Mouse (Mus musculus) limb, embryonic 14.5 days (tissue): ENCODE data around the gene Hibadh. TPM values are rescaled to one million over a fixed set of nuclear protein-coding genes. Genes with fewer than 3 reads are reported as not detected.
A peak's percentile ranks its signal among the peaks of the same experiment; 100 is the strongest.

Source experiments
- ATAC-seq: fragments of 200-750 bp; cut with Nextera tagmentation; 2 replicates; pipeline ENCODE4 v1.8.0; 2017; ENCODE audit warnings: low read depth, moderate number of reproducible peaks, moderate TSS enrichment; ENCODE audit not compliant: low FRiP score
- DNase-seq: peaks from one replicate; pipeline ENCODE4 v3.0.0-alpha.2; 2015; ENCODE audit warnings: low spot score
- H3K27ac ChIP-seq: fragments of 300-500 bp; sonication (generic); replicated peaks from 2 replicates; pipeline ENCODE4 v1.5.1; 2014; ENCODE audit warnings: low read depth, mild to moderate bottlenecking, low read length, moderate library complexity, mixed read lengths
- H3K27me3 ChIP-seq: fragments of 300-500 bp; sonication (generic); 2 replicates; pipeline ENCODE4 v1.6.1; 2014; ENCODE audit warnings: low read length, mixed read lengths; ENCODE audit not compliant: control insufficient read depth, insufficient read depth
- H3K36me3 ChIP-seq: fragments of 300-500 bp; sonication (generic); 2 replicates; pipeline ENCODE4 v1.6.1; 2014; ENCODE audit warnings: mild to moderate bottlenecking, low read length, moderate library complexity, mixed read lengths; ENCODE audit not compliant: control insufficient read depth, insufficient read depth
- H3K4me1 ChIP-seq: fragments of 300-500 bp; sonication (generic); 2 replicates; pipeline ENCODE4 v1.6.1; 2014; ENCODE audit warnings: antibody characterized with exemption, low read length, mixed read lengths; ENCODE audit not compliant: control insufficient read depth, insufficient read depth
- H3K4me2 ChIP-seq: fragments of 300-500 bp; sonication (generic); replicated peaks from 2 replicates; pipeline ENCODE4 v1.6.1; 2014; ENCODE audit warnings: low read depth, mild to moderate bottlenecking, low read length, moderate library complexity; ENCODE audit not compliant: severe bottlenecking
- H3K4me3 ChIP-seq: fragments of 300-500 bp; sonication (generic); replicated peaks from 2 replicates; pipeline ENCODE4 v1.5.1; 2014; ENCODE audit warnings: low read length
- H3K9ac ChIP-seq: fragments of 300-500 bp; sonication (generic); 2 replicates; pipeline ENCODE4 v1.6.1; 2014; ENCODE audit warnings: mild to moderate bottlenecking, low read depth, low read length, moderate library complexity; ENCODE audit not compliant: severe bottlenecking
- H3K9me3 ChIP-seq: fragments of 300-500 bp; sonication (generic); 2 replicates; pipeline ENCODE4 v1.6.1; 2016; ENCODE audit warnings: low read length; ENCODE audit not compliant: control insufficient read depth
- POLR2A ChIP-seq: fragments of 200-500 bp; IDR thresholded peaks from 2 replicates; pipeline ENCODE4 v1.8.0; 2012; ENCODE audit warnings: inconsistent platforms, mild to moderate bottlenecking, moderate library complexity, borderline replicate concordance; ENCODE audit not compliant: insufficient read depth, insufficient read length; ENCODE audit errors: extremely low read depth
- WGBS: fragments of 180-500 bp; shearing (Covaris S2); extraction: QIAGEN DNeasy Blood & Tissue Kit; methylation state at CpG from one replicate; pipeline ENCODE4 v1.1.7; 2014; 5-methylcytosine and 5-hydroxymethylcytosine counted together
- polyA plus RNA-seq, 2 experiments: library from polyadenylated mRNA; depleted of rRNA in 1 of 2; stranded (reverse) in 1 of 2; unstranded in 1 of 2; fragments of >200 nt; fragmentation: Nextera tagmentation in 1 of 2; extraction: Ambion mirVana in 1 of 2; gene quantifications; 2 replicates each; pipeline versions ENCODE4 v1.2.1 to v1.2.3; 2012 to 2014

Gene Hibadh
- polyA plus RNA-seq (2012; rRNA removed) (47.6 and 49.2 TPM in 2 replicates), polyA plus RNA-seq (2014; fragmentation: Nextera tagmentation; extraction: Ambion mirVana) (55.5 and 56.0 TPM in 2 replicates)

- Histone ChIP-seq H3K4me2 (peak within 1 kb of the TSS; percentile 72), H3K4me3 (peak within 1 kb of the TSS; percentile 68), H3K9me3 (no peaks in the 10 kb centered on the region), H3K9ac (peak within 1 kb of the TSS; percentile 71), H3K27me3 (no peaks in the 10 kb centered on the region), H3K36me3 (no peaks in the 10 kb centered on the region), H3K4me1 (peaks cover 11% of the 10 kb centered on the region), H3K27ac (peak within 1 kb of the TSS; percentile 53; the same call in 1 of the 2 replicates)
- peak; percentile 99 for ATAC-seq
- DNase-seq: peak; percentile 99
- WGBS: under 1% methylated on average over 33 of the region's 34 CpGs
- TF ChIP-seq POLR2A: peak; percentile 95
Observed at GRCm38 (mm10) chr6:52640224-52640712, at the start of gene Hibadh. Gene Hibadh (minus strand): TSS chr6:52640389.

GRCm38 (mm10) chr6:52686901-52687500 lies 46.8 kb upstream of the Hibadh start:
- DNase-seq (no peak), ATAC-seq (no peak)
- Histone ChIP-seq H3K36me3 (no peaks in the 10 kb centered on the region), H3K27ac (no peak overlapping the region), H3K4me1 (0 out of 2 replicates have a peak, but pooled peaks cover 2% of the 10 kb centered on the region), H3K4me2 (no peak overlapping the region), H3K9ac (no peak overlapping the region), H3K4me3 (no peak overlapping the region), H3K9me3 (no peaks in the 10 kb centered on the region), H3K27me3 (no peaks in the 10 kb centered on the region)
- no peak for TF ChIP-seq POLR2A
- WGBS: 34% methylated on average over 5 of the region's 5 CpGs

- Histone ChIP-seq H3K9ac (no peak overlapping the region), H3K27me3 (no peaks in the 10 kb centered on the region), H3K4me3 (no peak overlapping the region), H3K36me3 (no peaks in the 10 kb centered on the region), H3K27ac (no peak overlapping the region), H3K9me3 (no peaks in the 10 kb centered on the region), H3K4me1 (0 out of 2 replicates have a peak, but pooled peaks cover 2% of the 10 kb centered on the region), H3K4me2 (no peak overlapping the region)
- TF ChIP-seq POLR2A: no peak
- DNase-seq (no peak), ATAC-seq (no peak)
- 94% methylated on average over 3 of the region's 3 CpGs for WGBS
Observed at GRCm38 (mm10) chr6:52682607-52683006, 42.4 kb upstream of the Hibadh start.

GRCm38 (mm10) chr6:52681847-52682485 lies 41.8 kb upstream of the Hibadh start:
- Histone ChIP-seq H3K4me3 (no peak overlapping the region), H3K9ac (no peak overlapping the region), H3K27ac (no peak overlapping the region), H3K4me2 (no peak overlapping the region), H3K36me3 (no peaks in the 10 kb centered on the region), H3K27me3 (no peaks in the 10 kb centered on the region), H3K9me3 (no peaks in the 10 kb centered on the region), H3K4me1 (0 out of 2 replicates have a peak, but pooled peaks cover under 1% of the 10 kb centered on the region)
- TF ChIP-seq POLR2A: no peak
- DNase-seq: no peak
- ATAC-seq: no peak
- 83% methylated on average over 6 of the region's 6 CpGs for WGBS

GRCm38 (mm10) chr6:52680458-52681032 lies 40.4 kb upstream of the Hibadh start:
- no peak for TF ChIP-seq POLR2A
- DNase-seq (no peak), ATAC-seq (no peak)
- Histone ChIP-seq H3K4me3 (no peak overlapping the region), H3K36me3 (no peaks in the 10 kb centered on the region), H3K4me2 (no peak overlapping the region), H3K27ac (no peak overlapping the region), H3K9me3 (no peaks in the 10 kb centered on the region), H3K27me3 (no peaks in the 10 kb centered on the region), H3K9ac (no peak overlapping the region), H3K4me1 (peaks cover 5% of the 10 kb centered on the region; the same call in 1 of the 2 replicates)
- 67% methylated on average over 8 of the region's 8 CpGs for WGBS
